Mouse (Mus musculus) intestine, postnatal 0 days (tissue): ENCODE data around the gene Snx33. TPM values are rescaled to one million over a fixed set of nuclear protein-coding genes. Genes with fewer than 3 reads are reported as not detected.

Source experiments
- ATAC-seq: fragments of 200-750 bp; cut with Nextera tagmentation; 2 replicates; pipeline ENCODE4 v1.8.0; 2017; ENCODE audit warnings: mild to moderate bottlenecking, moderate TSS enrichment, moderate library complexity
- H3K27ac ChIP-seq: fragments of 300-500 bp; sonication (generic); 2 replicates; pipeline ENCODE4 v1.5.1; 2014; ENCODE audit warnings: mild to moderate bottlenecking, low read depth, low read length, moderate library complexity
- H3K27me3 ChIP-seq: fragments of 300-500 bp; sonication (generic); replicated peaks from 2 replicates; pipeline ENCODE4 v1.6.1; 2014; ENCODE audit warnings: low read length, mixed read lengths; ENCODE audit not compliant: control insufficient read depth, insufficient read depth
- H3K36me3 ChIP-seq: fragments of 300-500 bp; sonication (generic); 2 replicates; pipeline ENCODE4 v1.6.1; 2014; ENCODE audit warnings: mild to moderate bottlenecking, moderate library complexity; ENCODE audit not compliant: control insufficient read depth, insufficient read depth
- H3K4me1 ChIP-seq: fragments of 300-500 bp; sonication (generic); replicated peaks from 2 replicates; pipeline ENCODE4 v1.6.1; 2014; ENCODE audit warnings: antibody characterized with exemption, low read length, mixed read lengths; ENCODE audit not compliant: control insufficient read depth, insufficient read depth
- H3K4me2 ChIP-seq: fragments of 300-500 bp; sonication (generic); replicated peaks from 2 replicates; pipeline ENCODE4 v1.6.1; 2014; ENCODE audit warnings: low read depth, mild to moderate bottlenecking, moderate library complexity
- H3K4me3 ChIP-seq: fragments of 300-500 bp; sonication (generic); 2 replicates; pipeline ENCODE4 v1.5.1; 2014; ENCODE audit warnings: low read depth, low read length
- H3K9ac ChIP-seq: fragments of 300-500 bp; sonication (generic); 2 replicates; pipeline ENCODE4 v1.6.1; 2014; ENCODE audit warnings: mild to moderate bottlenecking, low read depth, low read length
- H3K9me3 ChIP-seq: fragments of 300-500 bp; sonication (generic); 2 replicates; pipeline ENCODE4 v1.6.1; 2016; ENCODE audit warnings: mixed run types; ENCODE audit not compliant: control insufficient read depth
- CTCF ChIP-seq: sonication (generic); IDR thresholded peaks from 2 replicates; pipeline ENCODE4 v1.5.1; 2016; ENCODE audit warnings: low read depth, mild to moderate bottlenecking, control low read depth, antibody characterized with exemption, moderate library complexity
- WGBS: fragments of 180-500 bp; shearing (Covaris S2); extraction: QIAGEN DNeasy Blood & Tissue Kit; methylation state at CpG from one replicate; pipeline ENCODE4 v1.1.7; 2014; 5-methylcytosine and 5-hydroxymethylcytosine counted together
- polyA plus RNA-seq: library from polyadenylated mRNA; unstranded; fragments of >200 nt; fragmentation: Nextera tagmentation; extraction: Ambion mirVana; gene quantifications from 2 replicates; pipeline ENCODE4 v1.2.1, GENCODE M21; 2015

Gene Snx33
- polyA plus RNA-seq, 1 experiment from 2014 or later, result 2.0 TPM

DNA sequence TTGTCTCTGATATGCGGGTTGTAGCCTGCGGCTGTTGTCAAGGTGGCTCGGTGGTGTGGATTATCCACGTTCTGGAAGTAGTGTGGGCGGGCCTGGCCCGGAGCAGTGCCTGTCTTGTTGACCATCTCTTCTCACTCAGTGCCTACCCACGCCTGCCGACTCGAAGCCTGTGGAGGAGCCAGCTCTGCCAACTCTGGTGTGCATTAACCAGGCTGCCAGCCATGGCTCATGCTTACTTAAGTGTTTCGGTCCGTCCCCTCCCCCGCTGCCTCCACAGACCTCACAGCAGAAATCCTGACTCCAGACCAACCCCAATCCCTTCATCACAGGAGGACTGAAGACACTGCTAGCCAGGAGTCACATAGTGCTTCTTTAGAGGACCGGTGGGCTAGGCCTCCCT is 58.6 kb downstream of the Snx33 start:
- Histone ChIP-seq H3K27ac (no peak overlapping the region), H3K4me3 (no peak overlapping the region), H3K27me3 (no peaks in the 10 kb centered on the region; the same call in 1 of the 2 replicates), H3K9ac (no peak overlapping the region), H3K4me1 (0 out of 2 replicates have a peak, but pooled peaks cover 3% of the 10 kb centered on the region), H3K4me2 (no peak overlapping the region), H3K9me3 (no peaks in the 10 kb centered on the region), H3K36me3 (no peaks in the 10 kb centered on the region)
- no peak for TF ChIP-seq CTCF
- 75% methylated on average over 13 of the region's 13 CpGs for WGBS
- no peak for ATAC-seq

GRCm38 (mm10) chr9:56868292-56868691 is 59.9 kb downstream of the Snx33 start:
- ATAC-seq, result no peak
- WGBS, result 48% methylated on average over 6 of the region's 6 CpGs
- Histone ChIP-seq H3K36me3 (no peaks in the 10 kb centered on the region), H3K4me3 (0 out of 2 replicates have a peak overlapping the region, but pooled peaks have one; percentile 2), H3K27me3 (no peaks in the 10 kb centered on the region; the same call in 1 of the 2 replicates), H3K27ac (no peak overlapping the region; the same call in 1 of the 2 replicates), H3K4me1 (0 out of 2 replicates have a peak, but pooled peaks cover 3% of the 10 kb centered on the region), H3K4me2 (peak overlapping the region; percentile 40), H3K9ac (no peak overlapping the region), H3K9me3 (no peaks in the 10 kb centered on the region)
- no peak for TF ChIP-seq CTCF

Other genes starting within 250 kb of the Snx33 start
- gene Lingo1, start 131.9 kb downstream of the Snx33 start, polyA plus RNA-seq, result 0.72 and 0.98 TPM in 2 replicates
- 0.70 and 0.97 TPM in 2 replicates for gene Odf3l1, start 63.7 kb downstream of the Snx33 start, polyA plus RNA-seq
- gene Cspg4, start 63.3 kb downstream of the Snx33 start, polyA plus RNA-seq, result 8.2 and 8.5 TPM in 2 replicates
- 58.4 and 59.8 TPM in 2 replicates for gene Imp3, start 9.1 kb upstream of the Snx33 start, polyA plus RNA-seq
- 5.6 and 5.9 TPM in 2 replicates for gene Snupn, start 22.5 kb upstream of the Snx33 start, polyA plus RNA-seq
- gene Ptpn9, start 66.6 kb upstream of the Snx33 start, polyA plus RNA-seq, result 7.3 and 7.7 TPM in 2 replicates
- gene Sin3a, start 143.7 kb upstream of the Snx33 start, polyA plus RNA-seq, result 11.7 and 14.1 TPM in 2 replicates
- gene Man2c1, start 202.3 kb upstream of the Snx33 start, polyA plus RNA-seq, result 24.3 and 24.6 TPM in 2 replicates
- 4.2 and 5.2 TPM in 2 replicates for gene Neil1, start 219.9 kb upstream of the Snx33 start, polyA plus RNA-seq
- gene Commd4, start 230.0 kb upstream of the Snx33 start, polyA plus RNA-seq, result 164 and 169 TPM in 2 replicates